Mouse (Mus musculus): ENCODE results near the gene Tbxas1. TPM values are rescaled to one million over a fixed set of nuclear protein-coding genes. Genes with fewer than 3 reads are reported as not detected.
A peak's percentile ranks its signal among the peaks of the same experiment; 100 is the strongest.

Gene Tbxas1
- 1 to 10 TPM; 2.0 to 3.1 TPM for total RNA-seq (2021)
- long read RNA-seq, experiment 1: 0 reads
- long read RNA-seq, experiment 2, partial matches to known transcripts: 0 of 4 reads
- long read RNA-seq, experiment 2, other reads (novel, unspliced or antisense): 1 of 4 reads

DNA sequence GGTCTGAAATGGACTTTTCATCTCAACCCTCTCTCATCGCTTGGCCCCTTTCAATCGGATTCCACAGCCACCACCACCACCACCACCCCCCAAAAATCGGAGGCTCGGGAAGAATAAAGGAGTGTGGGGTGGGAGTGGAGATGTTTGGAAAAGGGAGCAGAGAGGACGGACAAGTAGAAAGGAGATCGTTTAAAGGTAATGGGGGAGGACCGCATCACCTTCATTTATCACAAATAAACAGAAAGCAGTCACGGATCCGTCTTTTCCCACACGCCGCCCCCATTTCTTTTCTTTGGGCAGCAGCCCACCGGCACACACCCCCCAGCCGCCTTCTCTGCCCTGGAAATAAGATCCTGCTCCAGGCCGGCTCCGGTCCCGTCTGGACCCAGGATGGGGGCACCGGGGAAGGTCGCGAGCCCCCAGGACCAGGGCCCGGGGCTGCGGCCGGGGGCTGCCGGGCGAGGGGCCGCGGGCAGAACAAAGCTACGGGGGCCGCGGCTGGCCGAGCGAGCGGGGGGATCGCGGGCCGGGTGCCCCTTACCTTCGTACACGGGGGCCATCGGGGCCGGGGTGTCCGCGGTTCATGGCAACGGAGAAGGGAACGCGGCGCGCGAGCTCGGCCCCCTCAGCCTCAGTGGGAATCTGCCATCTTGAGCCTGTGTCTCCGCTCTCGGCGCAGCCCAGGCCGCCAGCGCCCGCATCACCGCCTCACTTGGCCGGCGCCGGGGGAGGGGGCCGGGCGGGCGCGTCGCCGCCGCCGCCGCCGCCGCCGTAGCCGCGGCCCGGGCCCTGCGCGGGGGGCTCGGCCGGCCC, at the start of gene Tbxas1:
Gene Tbxas1 (plus strand): TSS at position 147 of the 813 bp plus-strand sequence.
- intact Hi-C loops (cut with DNase I): loop anchor here (2.0 kb wide), 2 partner anchors 139 to 191 kb away; no protein-coding TSS in a partner anchor
- peak in 1 of 2 experiments; percentile 68 for DNase-seq

DNA sequence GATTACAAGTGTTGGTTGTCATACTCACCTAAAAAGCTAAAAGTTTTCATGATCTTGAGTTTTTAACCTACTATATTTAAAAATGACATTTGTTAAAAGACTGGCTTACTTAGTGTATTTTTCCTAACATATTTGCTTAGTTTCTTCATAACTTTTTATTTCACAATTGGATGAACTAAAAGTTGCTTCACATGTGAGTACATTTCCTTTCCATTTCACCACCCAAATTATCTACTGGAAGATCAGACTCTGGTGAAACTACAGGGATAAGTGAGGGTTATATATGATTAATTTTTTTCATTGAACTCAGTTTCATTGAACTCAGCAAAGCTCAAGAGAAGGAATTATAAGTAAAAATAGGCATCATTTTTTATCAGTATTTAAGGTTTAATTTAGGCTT, 49.3 kb upstream of the Tbxas1 start:
- intact Hi-C loops (cut with DNase I): no loop called here
- DNase-seq: no peak

DNA sequence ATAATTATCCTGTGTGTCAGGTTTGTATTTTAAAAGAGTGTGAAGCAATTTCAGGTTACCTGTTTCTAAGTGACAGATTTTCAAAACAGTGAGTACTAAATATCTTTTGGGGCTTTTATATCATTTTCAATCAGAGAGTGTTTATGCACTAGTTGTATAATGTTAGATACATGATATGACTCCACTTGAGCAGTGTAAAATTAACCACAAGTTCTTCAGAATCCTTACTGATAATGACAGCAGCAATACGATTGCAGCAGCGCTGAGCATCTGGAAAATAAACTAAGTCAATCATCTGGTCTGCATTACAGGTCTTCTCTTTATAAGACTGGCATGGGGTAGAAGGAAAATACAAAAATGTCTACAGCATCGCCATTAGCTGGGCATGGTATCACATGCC, 48.3 kb upstream of the Tbxas1 start:
- no peak for DNase-seq
- intact Hi-C loops (cut with DNase I): no loop called here

DNA sequence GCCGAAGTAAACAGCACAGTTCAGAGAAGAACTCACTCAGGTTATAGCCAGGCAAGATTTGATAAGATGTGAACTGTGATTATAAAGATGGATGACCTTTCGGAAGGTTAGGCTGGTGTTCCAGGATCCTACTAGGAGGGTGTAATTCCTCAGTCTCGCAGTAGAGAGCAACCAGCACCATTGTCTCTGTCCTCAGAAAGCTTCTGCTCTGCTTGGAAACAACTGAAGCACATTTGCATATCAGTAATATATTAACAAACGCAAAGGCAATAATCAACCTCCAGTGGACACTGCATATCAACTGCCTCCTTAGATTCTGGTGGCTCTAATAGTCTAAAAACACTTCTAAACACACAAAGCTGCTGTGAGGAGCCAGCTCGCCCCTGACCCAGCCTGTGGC, 47.8 kb upstream of the Tbxas1 start:
- intact Hi-C loops (cut with DNase I): no loop called here
- DNase-seq: no peak

DNA sequence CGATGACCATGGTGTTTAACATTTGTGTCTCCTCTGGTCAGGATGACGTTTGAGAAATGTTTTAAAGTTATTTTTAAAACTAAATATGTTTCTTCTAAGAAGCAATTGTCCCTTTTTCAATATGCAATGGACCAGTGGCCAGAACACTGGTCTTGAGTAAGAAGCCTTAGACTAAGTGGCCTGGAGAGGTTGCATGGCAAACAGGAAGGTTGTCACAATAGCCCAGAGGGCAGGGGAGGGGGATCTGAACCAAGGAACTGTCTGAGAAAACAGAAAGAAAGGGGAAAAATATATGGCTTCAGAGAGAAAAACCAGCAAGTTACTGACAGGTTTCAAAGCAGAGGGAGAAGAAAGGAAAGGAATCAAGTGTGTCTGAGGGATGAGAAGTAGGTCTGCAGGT, 47.0 kb upstream of the Tbxas1 start:
- intact Hi-C loops (cut with DNase I): no loop called here
- no peak for DNase-seq

DNA sequence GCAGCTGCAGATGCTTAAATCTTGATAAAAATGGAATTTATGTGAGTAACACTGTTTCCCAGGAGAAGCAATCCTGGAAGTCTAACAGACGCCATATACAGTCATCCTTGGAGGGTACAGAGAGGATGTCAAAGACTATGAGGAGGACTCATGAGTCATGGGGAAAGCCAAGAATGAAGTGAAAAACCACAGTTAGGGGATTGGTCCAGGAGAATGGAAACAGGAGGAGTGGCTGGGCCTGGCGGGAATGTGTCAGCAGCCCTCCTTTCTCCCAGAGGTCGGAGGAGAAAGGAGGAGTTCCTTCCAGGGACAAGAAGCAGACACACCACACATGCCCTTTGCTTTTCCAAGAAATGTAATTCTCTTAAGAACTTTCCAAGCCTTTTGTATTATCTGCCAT, 45.8 kb upstream of the Tbxas1 start:
- intact Hi-C loops (cut with DNase I): no loop called here
- DNase-seq: no peak

DNA sequence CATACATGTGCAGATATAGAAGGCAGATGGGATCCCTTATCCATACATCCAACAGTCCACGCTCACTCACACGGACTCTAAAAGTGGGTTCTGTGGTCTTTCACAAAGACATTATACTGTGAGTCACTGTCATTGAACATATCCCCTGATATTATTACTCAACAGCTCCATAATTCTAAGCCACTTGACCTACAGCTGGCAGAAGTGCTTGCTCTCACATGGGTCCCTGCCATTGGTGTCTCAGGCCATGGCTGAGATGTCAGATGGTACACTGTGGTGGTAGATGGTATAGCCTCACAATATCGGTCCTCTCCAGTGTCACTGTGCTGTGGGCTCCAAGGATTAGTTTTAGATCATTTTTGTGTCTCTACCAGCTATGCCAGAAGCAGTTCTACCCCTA, 41.5 kb upstream of the Tbxas1 start:
- no peak for DNase-seq
- intact Hi-C loops (cut with DNase I): no loop called here

- intact Hi-C loops (cut with DNase I): no loop called here
- DNase-seq: no peak
These were observed 40.5 kb upstream of the Tbxas1 start for GRCm38 (mm10) chr6:38834727-38835126.

DNA sequence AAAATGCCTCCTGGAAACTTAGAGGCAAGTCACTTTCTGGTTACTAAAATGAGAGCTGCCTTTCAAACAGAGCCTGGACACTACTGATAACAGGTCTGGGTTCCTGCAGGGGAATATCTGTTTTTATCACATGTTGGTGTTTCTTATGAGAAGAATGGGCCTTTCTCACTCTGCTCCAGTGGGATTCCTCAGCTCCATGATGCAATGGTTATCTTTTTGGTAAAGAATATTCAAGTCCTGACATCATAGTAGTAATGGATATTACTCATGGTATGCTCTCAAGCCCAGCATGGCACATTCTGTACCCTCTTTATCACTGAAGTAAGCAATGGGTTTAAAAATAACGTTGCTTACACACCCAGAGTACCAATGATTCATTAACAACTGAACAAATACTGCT, 40.0 kb upstream of the Tbxas1 start:
- no peak for DNase-seq
- intact Hi-C loops (cut with DNase I): no loop called here

- intact Hi-C loops (cut with DNase I): no loop called here
- DNase-seq: no peak
These were observed 37.1 kb upstream of the Tbxas1 start for GRCm38 (mm10) chr6:38838061-38838460.

DNA sequence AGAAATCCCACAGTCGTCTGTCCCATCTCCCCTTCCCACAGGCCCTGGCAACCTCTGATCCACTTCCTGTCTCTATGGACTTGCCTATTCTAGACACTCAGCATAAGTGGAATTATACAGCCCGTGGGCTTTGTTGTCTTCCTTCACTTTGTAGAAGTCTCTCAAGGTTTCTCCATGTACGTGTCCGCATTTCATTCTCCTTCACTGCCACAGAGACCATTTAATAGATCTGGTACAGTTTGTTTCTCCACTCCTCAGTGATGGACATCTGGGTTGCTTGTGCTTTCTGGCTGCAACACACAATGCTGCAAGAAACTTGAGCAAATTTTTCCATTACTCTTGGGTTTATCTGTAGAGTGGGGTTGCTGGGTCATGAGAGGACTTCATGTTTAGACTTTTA, 35.3 kb upstream of the Tbxas1 start:
- no peak for DNase-seq
- intact Hi-C loops (cut with DNase I): no loop called here

DNA sequence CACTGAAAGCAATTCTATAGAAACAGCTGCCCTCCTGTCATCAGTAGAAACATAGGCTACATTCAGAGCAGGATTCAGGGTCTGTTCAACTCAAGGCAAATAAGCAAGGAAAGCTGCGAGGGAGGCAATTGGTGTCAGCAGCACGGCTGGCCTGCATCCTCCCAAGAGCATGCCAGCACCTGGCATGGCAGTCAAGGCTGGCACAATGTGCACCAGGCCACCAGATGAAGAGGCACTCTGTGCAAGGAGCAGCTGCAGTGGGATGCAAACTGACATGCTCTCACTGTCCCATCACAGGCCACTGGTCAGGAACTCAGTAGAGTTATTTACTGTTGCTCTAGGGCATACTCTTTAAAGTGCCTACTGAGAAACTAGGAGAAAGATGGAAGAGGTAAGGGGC, 34.8 kb upstream of the Tbxas1 start:
- DNase-seq: peak in 1 of 2 experiments; percentile 15
- intact Hi-C loops (cut with DNase I): no loop called here

DNA sequence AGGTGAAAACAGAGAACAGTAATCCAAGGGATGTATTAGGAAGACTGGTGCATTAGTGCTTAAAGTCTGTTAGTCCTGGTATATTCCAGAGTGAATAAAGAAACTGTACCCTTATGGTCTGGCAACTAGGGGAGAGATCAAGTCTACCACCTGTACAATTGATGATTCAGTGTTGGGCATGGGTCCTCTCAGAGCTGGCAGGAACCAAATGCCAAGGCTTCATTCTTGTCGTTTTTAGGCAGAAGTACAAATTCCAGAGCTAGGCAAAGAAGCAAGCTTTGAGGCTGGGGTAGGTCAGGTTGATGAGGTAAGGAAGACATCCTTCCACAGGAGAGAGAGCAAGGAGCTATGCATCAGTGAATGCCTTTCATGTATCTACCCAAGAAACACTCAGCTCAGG, 34.4 kb upstream of the Tbxas1 start:
- intact Hi-C loops (cut with DNase I): no loop called here
- no peak for DNase-seq

GRCm38 (mm10) chr6:38841551-38841950, 33.7 kb upstream of the Tbxas1 start:
- intact Hi-C loops (cut with DNase I): no loop called here

DNA sequence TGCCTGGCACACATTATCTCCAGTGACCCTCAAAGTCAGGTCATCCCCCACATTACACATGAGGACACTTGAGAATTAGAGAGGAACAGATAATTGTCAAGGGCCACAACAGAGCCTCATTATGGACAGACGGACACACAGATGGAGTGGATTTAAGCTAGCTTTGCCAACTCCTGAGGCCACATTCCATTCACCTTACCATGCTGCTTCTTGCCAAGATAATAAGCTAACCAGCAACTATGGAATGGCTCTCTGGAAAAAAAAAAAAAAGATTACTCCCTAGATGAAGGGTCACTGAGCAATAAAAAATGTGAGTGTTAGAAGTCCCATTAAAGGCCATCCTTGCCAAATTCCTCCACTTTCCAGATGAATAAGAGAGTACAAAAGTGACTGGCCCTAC, 30.1 kb upstream of the Tbxas1 start:
- intact Hi-C loops (cut with DNase I): no loop called here
- DNase-seq: no peak

More at GRCm38 (mm10) chr6:38841551-38841950, 33.7 kb upstream of the Tbxas1 start:
- DNase-seq: no peak

DNA sequence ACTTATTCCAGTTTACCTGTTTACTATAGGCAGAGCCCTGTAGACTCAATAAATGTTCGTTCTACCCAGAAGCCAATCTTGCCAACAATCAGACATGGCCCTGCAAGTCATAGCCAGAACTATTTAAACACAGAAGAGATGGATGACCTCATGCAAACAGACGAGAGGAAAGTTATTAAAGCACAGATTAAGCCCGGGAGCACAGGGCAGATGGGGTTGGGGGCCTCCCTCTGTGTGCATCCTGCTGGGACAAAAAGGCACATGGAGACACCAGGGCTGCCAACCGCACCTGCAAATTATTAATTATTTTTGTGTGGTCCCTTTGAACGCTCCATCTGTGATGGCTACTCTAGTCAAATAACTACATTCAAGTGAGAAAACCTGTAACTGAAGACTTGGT, 29.3 kb upstream of the Tbxas1 start:
- intact Hi-C loops (cut with DNase I): no loop called here
- DNase-seq: no peak

DNA sequence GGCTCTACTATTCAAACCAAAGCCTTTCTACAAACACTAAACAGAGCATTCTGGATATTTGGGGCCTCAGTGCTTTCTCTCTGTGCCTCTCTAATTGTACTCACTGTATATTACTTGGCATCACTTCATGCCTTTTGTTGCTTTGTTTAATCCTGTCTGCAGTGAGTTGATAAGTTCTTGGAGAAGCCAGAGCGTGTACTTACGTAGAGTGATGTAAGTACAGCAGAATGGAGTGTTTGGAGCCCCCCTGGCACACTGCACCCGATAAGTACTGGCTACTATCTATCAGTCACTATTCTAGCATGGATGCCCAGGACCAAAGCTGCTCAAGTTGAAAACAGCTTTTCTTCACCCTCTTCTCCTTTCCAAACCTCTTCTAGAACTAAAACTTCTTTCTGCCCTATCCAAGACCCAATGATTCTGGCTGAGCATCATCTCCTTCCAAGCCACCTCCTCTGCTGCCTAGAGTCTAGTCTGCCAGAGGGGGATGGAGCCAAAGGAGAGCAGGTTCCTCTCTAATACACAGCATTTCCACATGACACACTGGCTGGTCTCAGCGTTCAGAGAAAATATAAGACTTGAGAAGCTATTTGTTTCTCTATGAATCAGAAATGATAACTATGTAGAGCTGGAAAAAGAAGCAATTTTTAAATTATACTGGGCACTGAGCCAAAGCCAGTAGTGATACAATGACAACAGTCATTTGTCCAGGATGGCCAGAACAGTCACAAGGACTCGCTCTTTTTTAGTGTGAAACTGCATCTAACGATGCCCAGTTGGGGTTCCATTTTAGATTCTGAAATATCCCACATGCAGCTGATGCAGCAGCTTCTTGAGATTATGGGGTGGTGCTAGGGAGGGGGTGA, 28.6 kb upstream of the Tbxas1 start:
- intact Hi-C loops (cut with DNase I): no loop called here
- no peak for DNase-seq

- no peak for DNase-seq
- intact Hi-C loops (cut with DNase I): no loop called here
These were observed 27.8 kb upstream of the Tbxas1 start for GRCm38 (mm10) chr6:38847447-38847846.

GRCm38 (mm10) chr6:38847958-38848910, 27.0 kb upstream of the Tbxas1 start:
- intact Hi-C loops (cut with DNase I): no loop called here
- no peak for DNase-seq

DNA sequence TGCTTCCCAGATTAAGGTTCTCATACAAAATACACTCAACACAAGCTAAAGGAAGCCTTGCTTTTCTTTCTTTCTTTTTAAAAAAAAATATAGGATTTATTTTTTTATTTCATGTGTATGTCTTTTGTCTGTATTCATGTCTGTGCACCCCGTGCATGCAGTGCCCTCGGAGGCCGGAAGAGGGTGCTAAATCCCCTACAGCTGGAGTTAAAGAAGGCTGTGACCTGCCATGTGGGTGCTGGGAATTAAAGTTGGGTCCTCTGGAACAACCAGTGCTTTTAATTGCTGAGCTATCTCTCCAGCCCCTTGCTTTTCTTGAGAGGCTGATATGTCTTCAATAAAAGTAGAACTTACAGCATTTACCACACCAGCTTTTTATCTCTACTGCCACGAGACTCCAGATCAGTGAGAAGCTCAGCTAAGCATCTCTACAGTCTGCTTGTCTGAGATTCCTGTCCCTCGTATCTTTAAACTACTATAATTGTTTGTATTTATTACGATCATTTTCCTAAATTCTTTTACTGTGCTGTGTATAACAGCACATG, 24.4 kb upstream of the Tbxas1 start:
- intact Hi-C loops (cut with DNase I): no loop called here
- no peak for DNase-seq
